Mouse (Mus musculus): ENCODE results near the gene Mex3d.

- TF ChIP-seq CTCF (IDR thresholded peaks at IDR 0.05; ENCODE audit: control insufficient read depth, insufficient read depth, insufficient replicate concordance, low read depth, low read length) (peak; percentile 88), POLR2A (IDR thresholded peaks at IDR 0.05; ENCODE audit: control insufficient read depth, low read depth, low read length) (peak; percentile 24; the same call in 1 of the 2 replicates)
These were observed 47.3 kb downstream of the Mex3d start for GRCm38 (mm10) chr10:80339941-80340750.

Data from testis, adult 2 months (tissue).